Mouse (Mus musculus): ENCODE data around the gene Sec16a.
A peak's percentile ranks its signal among the peaks of the same experiment; 100 is the strongest.

Gene Sec16a

DNA sequence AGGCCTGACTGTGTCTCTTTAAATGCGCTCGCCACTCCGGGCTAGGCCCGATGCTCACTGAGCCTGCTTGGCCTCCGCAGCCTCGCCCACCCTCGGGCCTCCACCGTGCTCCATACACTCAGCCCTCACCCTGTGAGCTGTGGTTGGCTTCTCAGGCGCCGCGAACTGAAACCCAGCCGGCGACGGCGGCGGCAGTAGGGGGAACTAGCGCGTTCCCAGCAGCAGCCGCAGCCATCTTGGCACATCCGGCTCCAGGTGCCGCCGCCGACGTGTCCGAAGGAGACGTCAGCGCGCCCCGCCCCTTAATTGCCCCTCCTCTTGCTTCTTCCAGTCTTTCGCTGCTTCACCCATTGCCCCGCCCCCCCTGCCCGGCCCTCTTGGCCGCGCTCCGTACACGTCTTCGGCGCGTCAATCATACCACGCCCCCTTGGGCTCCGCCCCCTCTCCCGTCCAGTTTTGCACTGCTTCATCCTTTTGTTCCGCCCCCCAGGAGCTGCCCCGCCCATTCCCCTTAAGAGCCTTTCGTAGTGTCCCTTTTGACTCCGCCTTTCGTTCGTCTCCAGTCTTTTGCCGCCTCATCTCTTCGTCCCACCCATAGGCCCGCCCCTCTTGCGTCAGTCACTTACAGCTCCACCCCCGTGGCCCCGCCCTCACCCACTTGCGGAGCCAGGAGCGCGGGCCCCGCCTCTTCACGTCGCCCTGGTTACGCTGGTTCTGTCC lies at the start of gene Sec16a:
Gene Sec16a (minus strand): TSS at position 271 of the 720 bp plus-strand sequence.
- DNase-seq (ENCODE audit: low read depth, low spot score): peak; percentile 100

DNA sequence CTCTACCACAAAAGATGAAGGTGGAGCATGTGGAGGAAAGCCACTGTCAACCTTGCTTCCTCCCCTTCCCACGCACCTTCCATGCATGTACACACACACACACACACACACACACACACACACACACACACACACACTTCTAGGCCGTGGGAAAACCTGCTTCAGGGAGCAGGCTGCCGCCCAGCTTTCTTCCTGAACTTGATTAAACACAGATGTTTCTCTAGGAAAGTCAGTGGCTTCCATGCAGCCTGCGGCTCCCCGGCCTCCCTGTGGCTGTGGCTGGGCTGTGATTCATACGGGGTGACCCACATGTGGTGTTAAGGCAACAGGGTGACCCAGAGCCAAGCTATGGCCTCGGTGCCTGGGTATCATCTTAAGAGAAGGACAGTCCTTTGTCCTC lies 49.4 kb upstream of the Sec16a start:
- no peak for DNase-seq (ENCODE audit: low read depth, low spot score)

DNA sequence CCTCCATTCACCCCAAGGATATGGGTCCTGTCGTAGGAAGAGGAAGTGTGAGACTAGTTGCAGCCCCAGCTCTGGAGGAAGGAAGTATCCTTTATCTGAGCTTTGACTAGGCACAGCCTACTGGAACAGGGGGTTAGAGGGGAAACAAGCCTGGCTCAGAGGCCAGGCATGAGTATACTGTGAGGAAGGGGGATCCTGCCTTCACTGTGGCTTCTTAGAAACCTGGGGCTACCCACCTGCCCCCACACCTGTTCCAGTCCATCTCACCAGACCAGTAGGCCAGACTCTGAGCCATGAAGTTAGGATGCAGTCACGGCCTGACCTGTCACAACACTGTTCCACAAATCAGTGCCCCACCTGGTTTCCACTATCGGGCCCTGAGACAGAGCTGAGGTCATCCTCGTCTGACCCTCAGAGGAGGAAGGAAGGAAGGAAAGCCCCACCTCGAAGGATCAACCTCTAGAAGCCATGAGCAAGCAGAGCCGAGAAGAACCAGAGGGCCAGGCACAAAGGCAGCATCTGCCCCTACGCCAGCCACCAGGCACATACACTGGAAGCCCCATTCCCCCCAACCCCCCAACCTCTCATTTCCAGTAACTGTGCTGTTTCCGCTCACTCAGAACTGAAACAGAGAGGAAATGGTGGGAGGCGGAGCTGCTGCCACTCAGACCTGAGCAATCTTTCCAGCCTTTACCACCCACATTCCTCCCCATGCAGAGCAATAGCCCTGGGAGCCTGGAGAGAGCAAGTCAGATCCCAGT lies 48.2 kb upstream of the Sec16a start:
- DNase-seq (ENCODE audit: low read depth, low spot score): no peak

DNA sequence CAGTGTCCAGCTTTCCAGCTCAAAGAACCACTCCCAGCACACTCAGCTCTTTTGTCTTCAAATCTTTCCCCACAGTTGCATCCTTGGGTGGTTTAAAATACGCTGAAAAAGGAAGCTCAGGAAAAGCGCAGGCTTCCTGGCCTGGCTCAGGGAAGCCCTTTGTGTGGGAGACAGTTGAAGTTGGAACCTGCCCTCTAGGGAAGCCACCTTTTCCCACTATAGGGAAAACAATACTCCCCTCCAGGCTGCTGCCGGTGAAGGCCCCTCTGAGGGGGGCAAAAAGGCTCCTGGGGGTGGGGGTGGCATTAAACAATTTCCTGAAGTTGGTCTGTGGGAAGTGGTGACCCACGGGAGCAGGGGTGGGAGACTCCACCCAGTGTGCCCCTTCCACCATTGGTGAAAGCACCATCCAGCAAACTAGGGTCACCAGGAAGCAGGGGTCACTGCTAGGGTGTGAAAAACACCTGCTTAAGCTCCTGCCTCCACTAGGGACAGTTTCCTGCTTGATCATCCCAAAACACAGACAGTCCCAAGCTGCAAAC lies 45.8 kb upstream of the Sec16a start:
- no peak for DNase-seq (ENCODE audit: low read depth, low spot score)

DNA sequence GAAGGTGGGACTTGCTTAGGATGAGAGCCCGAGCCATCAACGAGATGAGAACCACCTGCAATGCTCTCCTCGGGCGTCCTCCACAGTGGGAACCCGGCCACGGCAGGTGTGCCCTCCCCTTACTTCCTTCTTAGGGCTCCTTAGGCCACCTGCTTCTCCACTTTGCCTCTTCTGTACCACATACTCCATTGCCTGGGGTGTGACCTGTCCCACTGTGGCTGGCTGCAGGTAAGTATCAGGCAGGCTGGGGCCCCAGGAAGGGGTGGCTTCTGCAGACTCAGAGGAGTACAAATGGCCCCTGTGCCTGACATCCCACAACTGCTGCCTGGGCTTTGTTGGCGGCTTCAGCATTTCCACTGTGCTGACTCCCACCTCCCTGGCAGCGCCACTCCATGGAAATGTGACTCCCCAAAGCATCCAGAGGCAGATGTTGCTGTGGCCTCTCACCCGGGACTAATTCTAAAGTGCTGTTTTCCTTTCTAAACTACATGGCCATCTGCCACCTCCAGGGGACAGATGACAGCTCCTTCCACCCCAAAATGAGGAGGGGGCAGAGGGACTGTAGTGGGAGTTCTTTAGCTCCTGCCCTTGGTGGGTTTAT lies 43.6 kb upstream of the Sec16a start:
- no peak for DNase-seq (ENCODE audit: low read depth, low spot score)

DNA sequence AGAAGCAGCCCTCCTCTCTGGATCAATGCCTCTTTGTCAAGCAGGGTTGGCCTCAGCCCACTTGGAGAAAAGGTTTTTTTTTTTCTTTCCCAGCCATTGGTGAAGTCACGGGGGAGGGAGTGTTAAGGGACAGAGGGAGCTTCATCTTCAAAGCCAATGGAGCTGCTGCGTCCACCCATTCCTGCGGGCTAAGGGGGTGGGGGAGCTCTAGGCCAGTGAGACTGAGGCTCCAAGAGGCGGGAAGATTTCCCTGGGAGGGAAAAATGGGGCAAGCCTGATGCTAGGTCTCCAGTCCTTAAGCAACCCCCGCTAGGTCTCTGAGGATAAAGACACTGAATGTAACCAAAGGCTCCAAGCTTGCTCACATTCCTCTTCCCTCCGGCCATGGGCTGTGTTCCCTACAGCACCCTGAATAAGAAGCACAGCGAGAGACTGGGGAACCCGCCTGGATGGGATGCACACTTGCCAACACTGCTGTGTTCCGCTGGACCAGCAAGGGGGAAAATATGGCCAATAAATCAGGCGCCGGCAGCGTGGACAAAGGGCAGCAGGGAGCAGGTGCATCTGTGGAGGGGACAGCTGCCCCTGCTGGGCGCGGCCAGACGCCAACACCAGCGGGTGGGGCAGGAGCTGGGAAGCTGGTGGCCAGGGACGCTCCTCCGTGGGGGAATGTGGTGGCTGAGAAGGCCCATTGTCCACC lies 42.5 kb upstream of the Sec16a start:
- no peak for DNase-seq (ENCODE audit: low read depth, low spot score)

DNA sequence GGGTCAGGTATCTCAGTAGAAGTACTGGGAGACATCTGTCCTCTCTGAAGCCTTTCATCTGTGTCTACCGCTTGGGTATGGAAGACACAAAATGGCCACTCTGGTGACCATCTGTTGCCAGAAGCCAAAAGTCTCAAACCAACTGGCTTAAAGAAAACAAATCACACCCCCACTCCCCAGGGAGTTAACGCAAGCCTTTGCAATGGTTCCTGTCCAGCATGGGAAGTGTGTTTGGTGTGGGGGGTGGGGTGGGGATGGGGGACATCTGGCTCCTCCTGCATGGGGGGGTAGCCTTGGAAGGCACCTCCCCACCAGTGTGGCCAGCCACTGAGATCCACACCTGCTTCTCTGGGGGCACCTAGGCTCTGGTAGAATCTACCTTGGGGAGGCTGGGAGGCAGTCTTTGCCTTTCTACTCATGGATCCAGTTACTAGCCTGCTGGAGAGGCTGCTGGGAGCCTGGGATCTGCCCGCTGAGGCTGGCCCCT lies 41.9 kb upstream of the Sec16a start:
- no peak for DNase-seq (ENCODE audit: low read depth, low spot score)

DNA sequence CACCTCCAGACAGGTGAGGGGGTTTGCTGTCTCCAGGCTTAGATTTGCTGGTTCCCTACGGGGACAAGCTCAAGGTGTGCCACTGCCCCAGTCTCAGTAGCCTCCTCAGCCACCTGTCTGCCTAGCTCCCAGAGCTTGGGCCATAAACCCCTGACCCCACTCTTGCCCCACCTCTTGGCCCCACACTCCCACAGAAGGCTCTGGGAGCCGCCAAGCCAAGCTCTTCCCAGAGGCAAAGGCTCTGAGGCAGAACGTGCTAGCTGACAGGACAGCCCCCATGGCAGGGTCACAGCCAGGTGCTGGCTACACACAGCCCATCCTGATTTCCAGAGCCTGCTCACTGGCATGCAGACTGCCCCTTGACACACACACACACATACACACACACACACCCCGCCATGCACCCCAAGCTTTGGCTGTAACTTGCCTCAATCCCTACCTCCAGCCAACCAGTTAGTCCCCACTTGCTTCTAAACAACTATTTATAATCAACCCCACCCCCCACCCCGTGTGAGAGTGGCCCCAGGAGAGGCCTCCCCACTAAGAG lies 41.3 kb upstream of the Sec16a start:
- no peak for DNase-seq (ENCODE audit: low read depth, low spot score)

DNA sequence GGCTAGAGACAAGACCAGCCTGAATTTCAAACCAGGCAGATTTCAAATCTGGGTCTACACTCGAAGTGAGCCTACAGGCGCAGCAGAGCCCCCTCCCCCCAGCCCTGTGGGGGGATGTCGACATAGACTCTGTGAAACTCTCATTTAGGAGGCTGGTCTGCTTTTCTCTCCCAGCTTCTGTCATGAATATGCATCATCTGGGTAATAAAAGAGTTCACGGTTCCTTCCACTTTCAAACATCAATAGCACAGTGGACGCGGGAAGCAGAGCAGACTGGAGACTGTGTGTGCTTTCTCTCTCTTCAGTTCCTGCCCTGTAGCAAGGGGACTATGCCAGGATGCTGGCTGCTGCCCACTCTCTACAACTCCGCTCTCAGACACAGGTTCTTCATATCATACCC lies 40.7 kb upstream of the Sec16a start:
- no peak for DNase-seq (ENCODE audit: low read depth, low spot score)

DNA sequence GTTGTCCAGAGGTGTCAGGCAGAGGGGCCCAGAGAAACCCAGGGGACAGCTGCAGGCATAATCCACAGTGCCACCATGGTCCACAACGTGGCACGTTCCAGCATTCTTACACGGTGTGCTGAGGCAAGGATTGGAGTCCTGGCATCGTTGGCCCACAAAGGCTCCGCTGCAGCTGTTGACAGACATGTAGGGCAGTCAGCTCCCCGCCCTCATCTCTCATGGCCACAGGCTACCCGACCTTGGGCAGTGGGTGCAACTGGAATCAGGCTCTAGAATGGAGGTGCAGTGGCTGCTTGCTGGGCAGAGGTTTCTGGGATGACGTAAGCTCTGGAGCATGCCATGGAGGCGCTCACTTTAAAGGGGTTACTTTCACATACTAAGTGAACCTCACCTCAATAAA lies 40.3 kb upstream of the Sec16a start:
- DNase-seq (ENCODE audit: low read depth, low spot score): no peak

DNA sequence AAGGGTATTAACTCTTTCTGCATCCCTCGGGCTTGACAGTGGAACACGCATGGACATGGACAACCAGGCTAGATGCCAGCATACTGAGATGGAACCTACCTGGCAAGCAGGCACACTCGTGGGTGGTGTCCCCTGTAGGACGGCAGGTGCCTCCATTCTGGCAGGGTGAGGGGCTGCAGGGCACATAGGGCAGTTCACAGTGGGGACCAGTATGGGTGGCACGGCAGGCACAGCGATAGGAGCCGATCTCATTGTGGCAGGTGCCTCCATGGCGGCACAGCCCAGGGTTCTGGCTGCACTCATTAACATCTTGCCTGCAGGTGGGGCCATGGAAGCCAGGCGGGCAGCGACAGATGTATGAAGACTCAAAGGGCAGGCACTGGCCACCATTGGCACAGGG lies 39.2 kb upstream of the Sec16a start:
- DNase-seq (ENCODE audit: low read depth, low spot score): no peak

DNA sequence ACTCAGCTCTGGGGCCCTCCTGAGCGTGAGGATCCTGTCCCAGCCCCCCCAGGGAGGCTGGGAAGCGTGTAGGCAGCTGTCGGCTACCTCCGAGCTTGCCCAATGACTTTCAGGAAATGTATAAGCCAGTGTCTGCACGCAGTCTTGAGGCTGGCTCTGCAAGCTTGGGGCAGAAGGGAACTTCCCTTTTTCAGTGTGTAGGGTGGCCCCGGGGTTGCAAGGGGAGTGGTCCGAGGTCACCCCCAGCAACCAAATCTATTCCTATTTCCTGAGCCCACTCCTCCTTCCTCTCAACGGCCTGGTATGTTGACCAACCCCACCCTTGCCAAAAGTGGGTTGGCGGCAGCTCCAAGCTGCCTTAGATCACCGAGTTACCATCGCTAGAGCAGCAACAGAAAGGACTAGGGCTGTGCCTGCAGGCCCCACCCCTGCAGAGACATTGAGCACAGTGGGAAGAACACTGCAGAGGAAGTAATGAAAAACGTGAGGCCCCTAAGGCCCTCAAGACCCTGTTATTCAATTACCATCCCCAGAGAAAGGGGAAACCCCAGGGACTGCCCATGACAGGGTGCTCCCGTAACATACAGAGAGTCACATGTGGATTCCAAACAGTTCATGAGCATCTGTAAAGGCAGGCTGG lies 38.3 kb upstream of the Sec16a start:
- DNase-seq (ENCODE audit: low read depth, low spot score): no peak

DNA sequence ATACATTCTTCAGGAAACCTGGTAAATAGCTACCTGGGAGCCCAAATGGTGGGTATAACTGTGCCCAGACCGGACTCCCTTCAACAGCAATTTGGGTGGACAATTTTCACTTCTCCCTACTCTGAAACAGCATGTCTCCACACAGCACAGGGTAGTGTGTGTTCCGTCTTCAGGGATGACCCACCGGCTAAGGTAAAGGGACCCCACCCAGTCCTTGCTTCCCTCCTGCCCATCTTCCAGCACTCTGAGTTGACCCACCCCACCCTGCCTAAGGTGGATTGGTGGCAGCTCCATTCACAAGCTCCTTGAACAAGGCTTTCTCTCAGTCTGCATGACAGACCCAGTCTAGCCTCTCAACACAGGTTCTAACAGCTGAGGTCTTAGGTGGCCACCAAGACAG lies 37.8 kb upstream of the Sec16a start:
- no peak for DNase-seq (ENCODE audit: low read depth, low spot score)

DNA sequence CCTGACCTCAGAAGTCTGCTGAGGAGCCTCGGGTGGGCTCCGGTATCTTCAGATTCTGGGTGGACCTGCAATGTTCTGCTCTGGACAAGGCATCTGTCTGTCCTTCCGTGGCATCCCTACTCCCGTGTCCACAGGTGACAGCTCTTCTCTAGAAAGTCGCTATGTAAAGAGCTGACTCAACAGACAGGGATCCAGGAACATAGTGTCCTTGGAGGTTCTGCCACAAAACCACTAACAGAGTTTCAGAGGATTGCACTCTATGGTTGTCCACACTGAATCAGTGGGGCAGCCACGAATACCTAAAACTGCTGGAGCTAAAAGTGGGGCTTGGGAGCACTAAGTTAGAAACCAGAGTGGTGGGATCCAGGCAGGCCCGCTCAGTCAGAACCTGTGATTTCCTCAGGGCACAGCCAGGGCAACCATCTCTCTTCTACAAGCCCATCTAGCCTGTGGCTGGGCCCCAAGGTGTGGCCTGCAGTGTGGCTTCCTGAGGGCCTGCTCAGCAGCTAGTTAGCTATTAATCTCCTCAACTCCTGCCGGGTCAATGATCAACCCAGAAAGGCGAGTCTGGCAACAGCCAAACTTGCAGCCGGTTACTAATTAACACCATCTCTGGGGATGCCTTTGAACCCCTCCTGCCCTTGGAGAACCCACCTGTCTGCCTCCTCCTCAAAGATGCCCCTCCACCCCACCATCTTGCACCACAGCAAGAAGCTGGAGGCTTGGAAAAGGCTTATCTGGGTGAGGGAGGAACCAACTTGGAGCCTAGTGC lies 36.9 kb upstream of the Sec16a start:
- no peak for DNase-seq (ENCODE audit: low read depth, low spot score)

DNA sequence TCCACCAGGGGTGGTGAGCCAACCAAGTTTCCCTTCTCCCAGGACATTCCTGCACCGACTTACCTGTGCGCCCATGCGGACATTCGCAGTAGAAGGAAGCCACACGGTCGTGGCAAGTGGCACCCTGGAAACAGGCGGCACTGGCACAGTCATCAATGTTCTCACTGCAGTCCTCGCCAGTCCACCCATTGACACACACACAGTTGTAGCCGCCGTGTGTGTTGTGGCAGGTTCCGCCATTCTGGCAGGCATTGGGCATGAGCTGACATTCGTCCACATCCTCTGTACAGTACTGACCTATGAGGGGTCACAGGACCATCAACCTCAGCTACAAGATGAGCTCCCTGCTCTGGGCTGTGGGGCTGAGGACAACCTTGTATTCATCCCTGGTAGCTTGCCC lies 35.9 kb upstream of the Sec16a start:
- no peak for DNase-seq (ENCODE audit: low read depth, low spot score)

DNA sequence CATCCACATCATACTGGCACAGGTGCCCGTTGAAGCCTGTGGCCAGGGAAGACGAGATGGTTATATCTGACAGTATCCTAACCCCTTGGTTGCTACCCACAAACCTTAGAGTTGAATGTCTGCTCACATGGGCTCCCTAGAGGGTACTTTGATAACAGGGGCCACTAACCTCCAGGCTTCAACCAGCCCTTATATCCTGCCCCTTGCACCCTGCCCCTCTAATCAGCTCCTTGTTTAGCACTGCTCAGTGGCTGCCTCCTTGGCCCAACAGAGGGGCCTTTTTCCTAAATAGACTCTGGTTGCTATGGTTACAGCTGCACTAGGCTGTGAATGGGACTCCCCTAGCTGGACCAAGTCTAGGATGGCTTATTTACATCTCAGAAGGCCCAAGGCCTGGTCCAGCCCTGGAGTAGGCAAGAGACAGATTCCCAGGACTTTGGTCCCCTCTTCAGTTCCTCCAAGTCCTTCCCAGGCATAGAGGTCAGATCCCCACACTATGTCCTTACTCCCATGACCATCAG lies 33.7 kb upstream of the Sec16a start:
- no peak for DNase-seq (ENCODE audit: low read depth, low spot score)

DNA sequence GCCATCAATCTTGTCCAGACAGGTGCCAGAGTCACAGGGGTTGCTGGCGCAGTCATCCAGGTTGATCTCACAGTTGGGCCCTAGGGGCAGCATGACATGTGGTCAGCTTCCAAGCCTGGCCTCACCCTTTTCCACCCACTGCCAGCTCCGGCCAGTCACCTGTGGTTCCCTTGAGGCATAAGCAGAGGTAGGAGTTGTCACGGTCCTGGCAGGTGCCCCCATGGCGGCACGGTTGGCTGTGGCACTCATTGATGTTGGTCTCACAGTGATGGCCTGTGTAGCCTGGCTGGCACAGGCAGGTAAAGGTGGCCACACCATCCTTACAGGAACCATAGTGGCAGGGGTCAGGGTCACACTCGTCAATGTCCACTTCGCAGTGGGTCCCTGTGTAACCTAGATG lies 32.9 kb upstream of the Sec16a start:
- no peak for DNase-seq (ENCODE audit: low read depth, low spot score)

DNA sequence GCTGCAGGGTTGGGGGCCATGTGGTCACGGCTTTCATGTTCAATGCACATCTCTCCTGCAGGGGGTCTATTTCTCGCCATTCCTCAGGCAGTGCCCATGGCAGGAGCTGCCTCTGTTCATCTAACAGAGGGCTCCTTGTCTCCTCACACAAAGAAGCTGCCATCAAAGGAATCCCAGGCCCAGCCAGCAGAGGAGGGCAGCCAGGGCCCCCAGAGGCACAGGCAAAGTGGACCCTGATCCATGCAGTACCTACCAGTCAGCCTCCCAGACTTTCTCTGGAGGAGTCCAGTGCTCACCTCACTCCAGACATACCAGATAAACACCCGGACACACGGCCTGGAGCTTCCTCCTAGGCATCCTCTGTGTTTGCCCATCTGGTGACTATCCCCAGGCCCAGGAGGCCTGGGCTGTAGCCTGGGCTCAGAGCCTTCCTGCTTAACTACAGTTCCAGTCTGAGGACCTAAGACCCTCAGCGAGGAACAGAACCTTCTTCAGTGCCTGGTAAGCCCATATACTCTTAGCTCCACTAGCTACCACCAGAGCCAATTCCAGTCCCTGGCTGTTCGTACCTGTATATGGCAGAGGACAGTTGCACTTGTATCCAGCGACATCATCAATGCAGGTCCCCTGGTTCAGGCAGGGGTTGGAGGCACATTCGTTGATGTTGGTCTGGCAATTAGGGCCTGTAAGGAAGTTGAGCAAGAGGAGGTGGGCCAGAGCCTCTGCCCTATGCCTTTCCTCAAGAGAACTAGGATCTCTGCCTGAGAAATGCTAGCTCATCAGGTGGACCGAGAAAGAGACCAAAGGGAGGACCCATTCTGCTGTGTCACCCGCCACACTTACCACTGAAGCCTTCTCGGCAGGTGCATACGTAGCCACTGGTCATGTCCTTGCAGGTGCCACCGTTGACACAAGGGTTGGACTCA lies 30.8 kb upstream of the Sec16a start:
- no peak for DNase-seq (ENCODE audit: low read depth, low spot score)
